Mouse (Mus musculus) G1E (cell line): ENCODE data around the gene Cnot6. TPM values are rescaled to one million over a fixed set of nuclear protein-coding genes. Genes with fewer than 3 reads are reported as not detected.

ENCODE experiments used
- ATAC-seq: 2 replicates; pipeline ENCODE4 v1.8.0; 2016; ENCODE audit warnings: mild to moderate bottlenecking; ENCODE audit not compliant: insufficient number of reproducible peaks, poor library complexity, low FRiP score, severe bottlenecking; ENCODE audit errors: extremely low read depth
- DNase-seq: peaks from one replicate; pipeline ENCODE4 v3.0.0; 2012; ENCODE audit warnings: low spot score
- H3K27me3 ChIP-seq: 2 replicates; pipeline ENCODE4 v1.6.1; 2012; ENCODE audit warnings: mild to moderate bottlenecking, low read length, inconsistent platforms; ENCODE audit not compliant: insufficient read depth
- H3K36me3 ChIP-seq: replicated peaks from 2 replicates; pipeline ENCODE3; 2012; ENCODE audit warnings: mild to moderate bottlenecking, inconsistent platforms
- H3K4me1 ChIP-seq: 2 replicates; pipeline ENCODE4 v1.6.1; 2012; ENCODE audit warnings: low read depth, low read length, inconsistent platforms, mixed read lengths; ENCODE audit not compliant: insufficient read depth
- H3K4me3 ChIP-seq: 2 replicates; pipeline ENCODE4 v1.5.1; 2012; ENCODE audit warnings: low read depth, mild to moderate bottlenecking, inconsistent platforms, low read length, moderate library complexity, mixed read lengths
- H3K9me3 ChIP-seq: replicated peaks from 2 replicates; pipeline ENCODE4 v1.6.1; 2012; ENCODE audit warnings: inconsistent platforms
- CTCF ChIP-seq: IDR thresholded peaks from 2 replicates; pipeline ENCODE4 v1.5.1; 2012; ENCODE audit warnings: low read depth, low read length, inconsistent platforms, mixed read lengths
- GATA1 ChIP-seq: IDR thresholded peaks from 2 replicates; pipeline ENCODE4 v1.6.1; 2012; ENCODE audit warnings: borderline replicate concordance, low read length, inconsistent platforms, mixed read lengths
- GATA2 ChIP-seq: IDR thresholded peaks from 2 replicates; pipeline ENCODE4 v1.6.1; 2012; ENCODE audit warnings: low read depth, low read length, inconsistent platforms, borderline replicate concordance
- POLR2AphosphoS5 ChIP-seq: IDR thresholded peaks from 2 replicates; pipeline ENCODE4 v1.6.1; 2012; ENCODE audit warnings: low read depth, low read length, inconsistent platforms; ENCODE audit not compliant: insufficient replicate concordance
- TAL1 ChIP-seq: conservative IDR thresholded peaks from 2 replicates; pipeline ENCODE4 v1.6.1; 2012; ENCODE audit warnings: low read depth, low read length, inconsistent platforms, mixed read lengths
- polyA plus RNA-seq: library from polyadenylated mRNA; stranded (reverse); fragments of >175 nt; gene quantifications from 2 replicates; pipeline ENCODE4 v1.2.3, GENCODE M21; 2012
- total RNA-seq, 2 experiments: library from RNA; stranded (forward) in 1 of 2; stranded (reverse) in 1 of 2; fragments of 200-1000 nt in 1 of 2; fragments of >200 nt in 1 of 2; fragmentation: Nextera tagmentation in 1 of 2; gene quantifications; 2 replicates each; pipeline ENCODE4 v1.2.3; 2014 to 2017

The Cnot6 gene
- total RNA-seq (2014; fragmentation: Nextera tagmentation) = 155 and 165 TPM in 2 replicates
- 84.5 and 93.8 TPM in 2 replicates for total RNA-seq (2017)
- polyA plus RNA-seq = 44.0 and 61.0 TPM in 2 replicates

DNA sequence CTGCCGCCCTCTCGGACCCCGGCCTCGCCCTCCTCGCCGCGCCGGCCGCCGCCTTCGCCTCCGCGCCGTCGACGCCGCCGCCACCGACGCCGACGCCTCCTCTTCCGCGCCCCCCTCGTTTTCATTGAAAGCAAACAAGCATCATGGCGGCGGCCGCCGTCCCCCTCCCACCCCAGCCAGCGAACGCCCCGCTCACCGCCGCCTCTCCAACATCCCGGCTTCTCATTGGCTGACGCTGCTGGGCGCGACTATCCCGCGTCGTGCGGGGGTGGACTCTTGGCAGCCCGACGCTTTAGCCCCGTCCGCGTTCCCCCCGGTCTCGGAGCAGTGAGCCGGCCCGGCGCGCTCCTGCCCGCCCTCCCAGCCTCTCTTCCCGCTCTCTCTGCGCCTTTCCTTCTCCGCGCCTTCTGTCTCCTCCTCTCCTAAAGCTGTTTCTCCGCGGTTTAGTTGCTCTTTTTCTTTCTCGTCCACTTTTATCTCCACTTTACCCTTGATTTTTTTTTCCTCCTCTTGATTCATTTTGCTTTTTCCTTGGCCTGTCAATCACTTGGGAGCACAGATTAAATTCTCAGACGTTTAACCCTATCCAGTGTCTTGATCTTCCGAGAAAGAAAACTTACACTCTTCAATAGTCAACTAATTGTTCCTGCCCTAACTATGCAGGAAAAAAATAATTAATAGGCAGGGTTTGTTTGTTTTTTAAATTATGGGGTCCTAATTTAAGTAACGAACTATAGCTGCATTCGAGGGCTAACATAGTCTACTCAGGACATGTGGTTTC, at the start of gene Cnot6:
Cnot6 (minus strand) TSS at position 169 of the 781 bp plus-strand sequence.
- H3K36me3 ChIP-seq = peaks cover 21% of the 10 kb centered on the region
- H3K4me3 ChIP-seq = peak within 1 kb of the TSS; percentile 99
- peaks cover 59% of the 10 kb centered on the region for H3K4me1 ChIP-seq
- H3K9me3 ChIP-seq = no peaks in the 10 kb centered on the region
- TF ChIP-seq GATA2 = no peak
- no peak for TF ChIP-seq GATA1
- no peak for TF ChIP-seq POLR2AphosphoS5
- TF ChIP-seq TAL1 = no peak
- no peak for TF ChIP-seq CTCF
- no peaks in the 10 kb centered on the region for H3K27me3 ChIP-seq
- DNase-seq = peak; percentile 93
- peak; percentile 95 for ATAC-seq

GRCm38 (mm10) chr11:49761130-49761529, 48.6 kb upstream of the Cnot6 start:
- H3K4me3 ChIP-seq = no peak overlapping the region
- peaks cover 37% of the 10 kb centered on the region for H3K4me1 ChIP-seq
- TF ChIP-seq CTCF = no peak
- H3K36me3 ChIP-seq = no peaks in the 10 kb centered on the region
- DNase-seq = no peak
- no peaks in the 10 kb centered on the region for H3K9me3 ChIP-seq
- H3K27me3 ChIP-seq = peaks cover 6% of the 10 kb centered on the region; the same call in 1 of the 2 replicates
- no peak for ATAC-seq

GRCm38 (mm10) chr11:49758096-49758495, 45.6 kb upstream of the Cnot6 start:
- no peaks in the 10 kb centered on the region for H3K9me3 ChIP-seq
- no peak overlapping the region for H3K4me3 ChIP-seq
- H3K4me1 ChIP-seq = peaks cover 15% of the 10 kb centered on the region
- H3K27me3 ChIP-seq = peaks cover 18% of the 10 kb centered on the region
- no peak for ATAC-seq
- no peak for TF ChIP-seq CTCF
- TF ChIP-seq POLR2AphosphoS5 = no peak
- TF ChIP-seq GATA2 = no peak
- TF ChIP-seq TAL1 = no peak
- TF ChIP-seq GATA1 = no peak
- no peaks in the 10 kb centered on the region for H3K36me3 ChIP-seq
- DNase-seq = no peak

- 0 out of 2 replicates have a peak overlapping the region, but pooled peaks have one; percentile 1 for H3K4me3 ChIP-seq
- no peaks in the 10 kb centered on the region for H3K9me3 ChIP-seq
- no peak for DNase-seq
- no peak for ATAC-seq
- peaks cover 26% of the 10 kb centered on the region for H3K27me3 ChIP-seq
- no peaks in the 10 kb centered on the region for H3K36me3 ChIP-seq
- peaks cover 11% of the 10 kb centered on the region for H3K4me1 ChIP-seq
- no peak for TF ChIP-seq GATA1
- no peak for TF ChIP-seq POLR2AphosphoS5
- TF ChIP-seq CTCF = no peak
- TF ChIP-seq GATA2 = no peak
- no peak for TF ChIP-seq TAL1
Measured at GRCm38 (mm10) chr11:49754958-49755665, 42.6 kb upstream of the Cnot6 start.

DNA sequence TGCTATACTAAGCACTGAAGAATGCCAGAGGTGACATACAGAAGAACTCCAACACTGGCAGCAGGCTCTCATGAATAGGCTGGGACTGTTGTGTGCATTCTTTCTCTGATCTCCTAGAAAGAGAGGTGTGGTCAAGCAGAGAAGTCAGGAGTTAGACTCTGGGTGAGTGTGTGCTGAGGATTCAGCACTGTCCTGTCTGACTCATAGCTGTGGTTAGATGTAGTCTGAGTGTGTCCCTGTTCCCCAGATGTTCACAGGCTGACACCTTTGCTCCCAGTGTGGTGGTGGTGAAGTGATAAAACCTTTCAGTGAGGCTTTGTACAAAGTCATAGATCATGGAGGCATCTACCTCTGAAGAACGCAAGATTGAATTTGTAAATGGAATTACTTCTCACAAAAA, 34.2 kb upstream of the Cnot6 start:
- no peak overlapping the region for H3K4me3 ChIP-seq
- no peak for DNase-seq
- peaks cover 32% of the 10 kb centered on the region for H3K27me3 ChIP-seq
- no peaks in the 10 kb centered on the region for H3K36me3 ChIP-seq
- H3K4me1 ChIP-seq = peaks cover 16% of the 10 kb centered on the region
- TF ChIP-seq POLR2AphosphoS5 (no peak), CTCF (no peak), GATA1 (no peak), TAL1 (no peak)
- no peak for ATAC-seq
- H3K9me3 ChIP-seq = peaks cover 5% of the 10 kb centered on the region

GRCm38 (mm10) chr11:49745839-49746238, 33.3 kb upstream of the Cnot6 start:
- H3K36me3 ChIP-seq = no peaks in the 10 kb centered on the region
- no peak overlapping the region for H3K4me3 ChIP-seq
- ATAC-seq (no peak), DNase-seq (no peak)
- H3K27me3 ChIP-seq = peaks cover 24% of the 10 kb centered on the region
- TF ChIP-seq POLR2AphosphoS5 = no peak
- no peak for TF ChIP-seq GATA2
- TF ChIP-seq GATA1 = no peak
- no peak for TF ChIP-seq TAL1
- TF ChIP-seq CTCF = no peak
- peaks cover 18% of the 10 kb centered on the region for H3K4me1 ChIP-seq
- peaks cover 5% of the 10 kb centered on the region for H3K9me3 ChIP-seq
